Mouse (Mus musculus) hindbrain, embryonic 11.5 days (tissue): ENCODE results near the gene Vps11. TPM values are rescaled to one million over a fixed set of nuclear protein-coding genes. Genes with fewer than 3 reads are reported as not detected.
"Not testable (repeated sequence)": the region's sequence is repeated elsewhere in the genome, so short reads cannot be mapped to it uniquely, and the experiment has no call there.

Source experiments
- ATAC-seq: fragments of 200-750 bp; cut with Nextera tagmentation; 2 replicates; pipeline ENCODE4 v1.8.0; 2017; ENCODE audit warnings: mild to moderate bottlenecking, moderate TSS enrichment, moderate library complexity; ENCODE audit not compliant: low FRiP score
- DNase-seq: peaks from one replicate; pipeline ENCODE4 v3.0.0-alpha.2; 2015; ENCODE audit warnings: low spot score
- H3K27ac ChIP-seq: fragments of 300-500 bp; sonication (generic); 2 replicates; pipeline ENCODE4 v1.5.1; 2014; ENCODE audit warnings: mild to moderate bottlenecking, low read depth, low read length
- H3K27me3 ChIP-seq: fragments of 300-500 bp; sonication (generic); 2 replicates; pipeline ENCODE4 v1.6.1; 2014; ENCODE audit warnings: mild to moderate bottlenecking, low read length, moderate library complexity, mixed read lengths; ENCODE audit not compliant: control insufficient read depth, insufficient read depth
- H3K36me3 ChIP-seq: fragments of 300-500 bp; sonication (generic); 2 replicates; pipeline ENCODE4 v1.6.1; 2014; ENCODE audit warnings: mild to moderate bottlenecking, low read length, moderate library complexity, mixed read lengths; ENCODE audit not compliant: control insufficient read depth, insufficient read depth
- H3K4me1 ChIP-seq: fragments of 300-500 bp; sonication (generic); replicated peaks from 2 replicates; pipeline ENCODE4 v1.6.1; 2014; ENCODE audit warnings: low read length, mixed read lengths; ENCODE audit not compliant: control insufficient read depth, insufficient read depth
- H3K4me2 ChIP-seq: fragments of 300-500 bp; sonication (generic); replicated peaks from 2 replicates; pipeline ENCODE4 v1.6.1; 2014; ENCODE audit warnings: mild to moderate bottlenecking, low read depth, low read length
- H3K4me3 ChIP-seq: fragments of 300-500 bp; sonication (generic); 2 replicates; pipeline ENCODE4 v1.5.1; 2014; ENCODE audit warnings: low read depth, low read length
- H3K9ac ChIP-seq: fragments of 300-500 bp; sonication (generic); 2 replicates; pipeline ENCODE4 v1.6.1; 2014; ENCODE audit warnings: low read depth, low read length
- H3K9me3 ChIP-seq: fragments of 300-500 bp; sonication (generic); 2 replicates; pipeline ENCODE4 v1.6.1; 2016; ENCODE audit warnings: low read length; ENCODE audit not compliant: control insufficient read depth
- WGBS: fragments of 180-500 bp; shearing (Covaris S2); extraction: QIAGEN DNeasy Blood & Tissue Kit; methylation state at CpG from one replicate; pipeline ENCODE4 v1.1.7; 2014; 5-methylcytosine and 5-hydroxymethylcytosine counted together
- polyA plus RNA-seq: library from polyadenylated mRNA; unstranded; fragments of >200 nt; fragmentation: Nextera tagmentation; extraction: Ambion mirVana; gene quantifications from 2 replicates; pipeline ENCODE4 v1.2.1, GENCODE M21; 2014

The Vps11 gene
- 23.4 and 31.5 TPM in 2 replicates for polyA plus RNA-seq

DNA sequence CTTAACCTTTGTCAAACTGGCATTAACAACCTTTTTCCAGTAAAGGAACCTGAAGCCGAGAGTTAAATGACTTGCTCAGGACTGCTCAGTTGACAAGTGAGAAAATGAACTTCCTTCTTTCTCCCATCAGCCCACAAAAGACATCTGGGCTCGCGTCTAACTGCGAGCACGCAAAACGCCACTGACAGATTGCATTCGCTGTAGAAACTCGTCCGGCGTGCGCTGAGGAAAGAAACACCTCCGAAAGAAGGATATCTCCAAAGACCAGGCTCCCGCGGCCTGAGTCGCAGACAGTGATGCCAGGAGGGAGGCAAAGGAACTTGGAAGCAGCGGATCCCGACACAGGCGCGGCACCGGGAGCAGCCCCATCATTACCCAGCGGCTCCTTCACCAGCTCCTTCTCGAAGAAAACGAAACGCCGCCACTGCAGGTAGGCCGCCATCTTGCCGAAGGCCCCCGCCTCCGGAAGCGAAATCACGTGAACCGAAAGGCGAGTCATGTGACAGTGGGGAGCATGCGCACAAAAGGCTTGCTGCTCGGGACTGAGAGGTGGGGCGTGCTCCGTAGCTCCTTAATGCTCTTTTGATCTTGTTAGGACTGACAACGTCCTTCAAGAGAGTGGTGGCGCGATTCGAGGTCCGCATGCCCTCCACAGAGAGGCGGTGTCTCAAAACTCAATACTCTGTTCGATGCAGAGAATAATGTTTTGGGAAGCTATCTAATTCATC is at the start of gene Vps11:
Gene Vps11 (minus strand): TSS at position 481 of the 728 bp plus-strand sequence.
- H3K9me3 ChIP-seq, result no peaks in the 10 kb centered on the region
- WGBS, result 1% methylated on average over 44 of the region's 44 CpGs
- peak within 1 kb of the TSS; percentile 49 for H3K4me2 ChIP-seq
- no peaks in the 10 kb centered on the region for H3K4me1 ChIP-seq
- H3K27me3 ChIP-seq, result no peaks in the 10 kb centered on the region
- peak within 1 kb of the TSS; percentile 83 for H3K9ac ChIP-seq
- peak; percentile 97 for DNase-seq
- peak; percentile 94 for ATAC-seq
- H3K36me3 ChIP-seq, result peaks cover 12% of the 10 kb centered on the region
- H3K27ac ChIP-seq, result no peak within 1 kb of the TSS
- peak within 1 kb of the TSS; percentile 74 for H3K4me3 ChIP-seq

DNA sequence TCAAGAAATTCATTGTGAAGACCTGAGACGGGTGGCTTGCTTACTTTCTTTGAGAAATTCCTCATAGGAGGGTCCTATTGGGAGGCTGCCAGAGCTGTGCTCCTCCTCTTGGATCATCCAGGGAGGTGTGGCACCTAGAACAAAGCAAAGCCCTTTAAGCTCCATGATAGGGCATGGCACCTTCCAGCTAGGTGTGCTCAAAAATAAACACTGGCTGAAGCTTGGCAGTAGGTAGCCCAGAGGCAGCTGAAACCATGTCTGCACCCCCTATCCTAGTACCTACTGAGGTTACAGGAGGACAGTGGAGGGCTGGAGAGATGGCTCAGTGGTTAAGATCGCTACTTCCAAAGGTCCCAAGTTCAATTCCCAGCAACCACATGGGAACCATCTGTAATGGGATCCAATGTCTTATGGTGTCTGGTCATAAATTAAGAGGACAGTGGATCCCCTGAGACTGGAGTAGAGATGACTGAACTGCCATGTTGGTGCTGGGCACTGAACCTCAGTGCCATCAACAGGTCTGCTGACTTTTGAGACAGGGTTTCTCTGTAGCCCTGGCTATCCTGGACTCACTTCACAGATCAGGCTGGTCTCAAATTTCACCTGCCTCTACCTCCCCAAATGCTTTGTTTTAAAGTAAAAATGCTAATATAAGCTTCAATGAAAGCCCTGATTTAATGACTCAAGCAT is 49.3 kb upstream of the Vps11 start:
- no peak overlapping the region for H3K27ac ChIP-seq
- no peak overlapping the region for H3K4me2 ChIP-seq
- no peaks in the 10 kb centered on the region for H3K4me1 ChIP-seq
- H3K27me3 ChIP-seq, result no peaks in the 10 kb centered on the region
- H3K36me3 ChIP-seq, result peaks cover 8% of the 10 kb centered on the region; the same call in 1 of the 2 replicates
- WGBS, result 80% methylated on average over 2 of the region's 2 CpGs
- no peak for DNase-seq
- no peak overlapping the region for H3K9ac ChIP-seq
- no peak for ATAC-seq
- no peaks in the 10 kb centered on the region for H3K9me3 ChIP-seq
- no peak overlapping the region for H3K4me3 ChIP-seq

DNA sequence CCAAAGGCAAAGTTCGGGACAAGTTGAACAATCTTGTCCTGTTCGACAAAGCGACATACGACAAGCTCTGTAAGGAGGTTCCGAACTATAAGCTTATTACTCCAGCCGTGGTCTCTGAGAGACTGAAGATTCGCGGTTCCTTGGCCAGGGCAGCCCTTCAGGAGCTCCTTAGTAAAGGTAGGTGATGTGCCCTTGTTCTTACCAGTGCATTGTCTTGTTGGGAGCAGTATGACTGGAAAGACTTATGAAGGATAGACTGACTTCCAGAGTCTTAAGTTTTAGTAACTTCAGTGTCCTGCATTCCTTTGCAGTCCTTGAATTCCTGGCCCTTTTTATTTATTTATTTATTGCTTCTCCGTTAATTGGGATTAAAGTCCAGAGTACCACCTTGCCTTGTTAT is 47.2 kb upstream of the Vps11 start:
- H3K36me3 ChIP-seq, H3K27ac ChIP-seq, H3K27me3 ChIP-seq, H3K9ac ChIP-seq, H3K4me1 ChIP-seq, DNase-seq, H3K9me3 ChIP-seq, ATAC-seq: not testable (repeated sequence)
- Histone ChIP-seq H3K4me2 (peak overlapping the region; percentile 54), H3K4me3 (peak overlapping the region; percentile 87)
- WGBS, result 82% methylated on average over 9 of the region's 9 CpGs

DNA sequence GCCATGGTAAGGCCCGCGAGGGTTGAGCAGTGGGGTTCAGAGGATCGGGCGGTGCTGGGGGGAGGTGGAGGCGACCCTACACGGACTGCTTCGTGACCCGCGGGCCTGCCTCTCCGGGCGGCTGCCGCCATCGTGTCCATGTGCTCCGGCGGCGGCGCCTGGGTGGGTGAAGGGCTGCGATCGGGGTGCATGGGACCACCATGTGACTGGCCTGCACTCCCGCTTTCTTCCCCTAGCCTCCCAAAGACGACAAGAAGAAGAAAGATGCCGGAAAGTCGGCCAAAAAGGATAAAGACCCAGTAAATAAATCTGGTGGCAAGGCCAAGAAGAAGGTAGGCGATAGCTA is 46.3 kb upstream of the Vps11 start:
- Histone ChIP-seq H3K4me1 (no peaks in the 10 kb centered on the region), H3K4me3 (peak overlapping the region; percentile 87), H3K27ac (peak overlapping the region; percentile 92; the same call in 1 of the 2 replicates), H3K27me3 (no peaks in the 10 kb centered on the region), H3K9me3 (no peaks in the 10 kb centered on the region), H3K9ac (peak overlapping the region; percentile 81), H3K4me2 (peak overlapping the region; percentile 54), H3K36me3 (peaks cover 7% of the 10 kb centered on the region; the same call in 1 of the 2 replicates)
- no peak for ATAC-seq
- 2% methylated on average over 24 of the region's 24 CpGs for WGBS
- no peak for DNase-seq

DNA sequence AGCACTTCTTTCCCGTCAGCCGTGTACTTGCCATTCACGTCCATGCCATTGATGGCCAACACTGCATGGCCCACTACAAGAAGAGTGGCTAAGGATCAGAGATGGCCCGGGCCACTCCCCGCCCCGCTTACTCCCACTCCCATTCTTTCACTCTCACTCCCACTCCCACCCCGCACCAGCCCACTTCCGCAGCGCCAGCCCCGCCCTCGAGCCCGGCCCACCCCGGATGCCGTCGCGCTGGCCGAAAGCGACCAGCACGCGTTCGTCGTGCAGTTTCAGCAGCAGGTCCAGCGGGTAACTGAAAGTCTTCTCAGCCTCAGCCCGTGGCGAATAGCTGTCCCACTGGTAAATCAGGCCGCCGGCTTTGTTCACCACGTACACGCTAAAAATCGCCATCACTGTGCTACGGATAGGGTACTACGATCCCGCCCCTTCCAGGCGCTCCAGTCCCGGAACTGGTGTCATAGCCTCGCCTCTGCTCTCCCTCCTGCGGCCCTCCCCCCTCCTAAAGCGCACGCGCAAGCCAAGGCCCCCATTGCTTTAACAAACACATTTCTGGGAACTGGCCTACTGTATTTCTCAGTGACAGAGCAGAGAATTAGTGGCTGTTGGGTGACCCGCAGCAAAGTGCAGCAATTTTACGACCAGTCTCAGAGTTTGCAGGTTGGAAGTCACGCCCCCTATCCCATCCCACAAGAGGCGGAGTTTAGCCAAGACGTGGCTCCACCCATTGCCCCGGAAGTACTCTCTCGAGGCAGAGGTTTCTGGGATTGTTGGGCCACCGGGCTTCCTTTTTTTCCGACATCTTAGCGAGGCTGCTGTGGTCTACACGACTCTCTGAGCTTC is 45.7 kb upstream of the Vps11 start, which contains the start of the genes Rps25 and Trappc4:
Gene Rps25 (plus strand): TSS at position 234 of the 846 bp plus-strand sequence.
Gene Trappc4 (minus strand): TSS at position 695 of the 846 bp plus-strand sequence.
- Histone ChIP-seq H3K9me3 (no peaks in the 10 kb centered on the region), H3K27me3 (no peaks in the 10 kb centered on the region), H3K27ac (peak within 1 kb of the TSS; percentile 92), H3K4me3 (peak within 1 kb of the TSS; percentile 87), H3K4me2 (peak within 1 kb of the TSS; percentile 60), H3K4me1 (no peaks in the 10 kb centered on the region), H3K9ac (peak within 1 kb of the TSS; percentile 81), H3K36me3 (peaks cover 5% of the 10 kb centered on the region; the same call in 1 of the 2 replicates)
- DNase-seq (peak; percentile 97), ATAC-seq (peak; percentile 97)
- 0% methylated on average over 48 of the region's 51 CpGs for WGBS

DNA sequence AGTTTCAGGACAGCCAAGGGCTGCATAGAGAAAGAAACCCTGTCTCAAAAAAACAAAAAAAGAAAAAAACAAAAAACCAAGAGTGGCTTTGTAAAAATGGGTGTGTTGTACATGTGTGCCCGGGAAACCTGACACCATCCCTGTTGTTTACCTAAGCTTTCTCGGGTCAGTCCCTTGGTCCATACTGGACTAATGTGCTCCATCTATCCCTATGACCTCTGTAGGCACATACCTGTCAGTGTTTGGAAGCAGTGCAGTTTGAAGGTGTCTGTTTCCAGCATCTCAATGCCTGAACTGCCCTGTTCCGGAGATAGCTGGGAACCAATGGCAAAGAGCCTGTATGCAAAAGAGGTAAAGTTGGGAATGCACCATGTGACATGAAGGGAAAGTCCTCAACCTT is 43.5 kb upstream of the Vps11 start:
- 81% methylated on average over 3 of the region's 3 CpGs for WGBS
- H3K9ac ChIP-seq, result no peak overlapping the region
- H3K27me3 ChIP-seq, result no peaks in the 10 kb centered on the region
- H3K4me3 ChIP-seq, result no peak overlapping the region
- DNase-seq (no peak), ATAC-seq (no peak)
- H3K36me3 ChIP-seq, result no peaks in the 10 kb centered on the region; the same call in 1 of the 2 replicates
- H3K4me1 ChIP-seq, result no peaks in the 10 kb centered on the region
- no peak overlapping the region for H3K4me2 ChIP-seq
- H3K9me3 ChIP-seq, result no peaks in the 10 kb centered on the region
- no peak overlapping the region for H3K27ac ChIP-seq

DNA sequence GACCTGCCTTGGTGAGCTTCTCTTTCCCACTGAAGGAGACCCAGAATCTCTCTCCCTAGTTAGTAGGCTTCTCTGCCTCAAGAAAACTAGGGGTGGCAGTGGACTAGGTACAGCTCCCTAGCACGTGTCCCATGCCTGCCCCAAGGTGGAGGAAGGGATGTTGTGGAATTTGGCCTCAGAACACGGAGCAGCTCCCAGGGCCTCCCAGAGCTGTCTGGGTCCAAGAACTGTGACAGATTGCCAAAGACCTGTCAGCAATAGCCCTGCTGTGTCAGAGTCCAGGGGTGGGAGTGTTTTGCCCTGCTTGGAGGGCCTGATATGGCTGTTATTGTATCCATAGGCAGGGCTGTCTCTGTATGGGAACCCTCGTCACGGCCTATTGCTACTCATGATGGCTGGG is 39.6 kb upstream of the Vps11 start:
- WGBS, result 90% methylated on average over 4 of the region's 4 CpGs
- no peaks in the 10 kb centered on the region for H3K27me3 ChIP-seq
- no peaks in the 10 kb centered on the region; the same call in 1 of the 2 replicates for H3K36me3 ChIP-seq

DNA sequence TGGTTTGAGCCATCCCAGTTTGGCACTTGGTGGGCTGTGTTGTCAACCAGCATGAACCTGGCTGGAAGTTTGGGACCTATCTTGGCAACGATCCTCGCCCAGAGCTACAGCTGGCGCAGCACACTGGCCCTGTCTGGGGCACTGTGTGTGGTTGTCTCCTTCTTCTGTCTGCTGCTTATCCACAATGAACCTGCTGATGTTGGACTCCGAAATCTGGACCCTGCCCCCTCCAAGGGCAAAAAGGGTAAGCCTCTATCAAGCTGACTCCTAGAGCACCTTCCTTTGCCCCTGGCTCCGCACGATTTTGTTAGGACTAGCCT is 38.3 kb upstream of the Vps11 start:
- H3K4me1 ChIP-seq, result peaks cover 3% of the 10 kb centered on the region; the same call in 1 of the 2 replicates
- no peak for DNase-seq
- H3K36me3 ChIP-seq, result no peaks in the 10 kb centered on the region; the same call in 1 of the 2 replicates
- no peaks in the 10 kb centered on the region for H3K9me3 ChIP-seq
- no peak overlapping the region for H3K9ac ChIP-seq
- 95% methylated on average over 6 of the region's 6 CpGs for WGBS
- ATAC-seq, result no peak
- H3K4me3 ChIP-seq, result no peak overlapping the region
- H3K4me2 ChIP-seq, result no peak overlapping the region
- no peak overlapping the region for H3K27ac ChIP-seq
- H3K27me3 ChIP-seq, result no peaks in the 10 kb centered on the region

More for the DNA sequence above, 39.6 kb upstream of the Vps11 start:
- Histone ChIP-seq H3K27ac (no peak overlapping the region), H3K4me2 (no peak overlapping the region), H3K9me3 (no peaks in the 10 kb centered on the region), H3K4me3 (no peak overlapping the region), H3K9ac (no peak overlapping the region), H3K4me1 (peaks cover 3% of the 10 kb centered on the region; the same call in 1 of the 2 replicates)
- no peak for ATAC-seq
- DNase-seq, result no peak
